Mouse (Mus musculus) NIH3T3 (cell line): Measurements from ENCODE around the gene Epb41l3.

Experiments used
- DNase-seq: peaks from one replicate; pipeline ENCODE4 v3.0.0-alpha.2; 2012; ENCODE audit warnings: low read depth

Gene Epb41l3

DNA sequence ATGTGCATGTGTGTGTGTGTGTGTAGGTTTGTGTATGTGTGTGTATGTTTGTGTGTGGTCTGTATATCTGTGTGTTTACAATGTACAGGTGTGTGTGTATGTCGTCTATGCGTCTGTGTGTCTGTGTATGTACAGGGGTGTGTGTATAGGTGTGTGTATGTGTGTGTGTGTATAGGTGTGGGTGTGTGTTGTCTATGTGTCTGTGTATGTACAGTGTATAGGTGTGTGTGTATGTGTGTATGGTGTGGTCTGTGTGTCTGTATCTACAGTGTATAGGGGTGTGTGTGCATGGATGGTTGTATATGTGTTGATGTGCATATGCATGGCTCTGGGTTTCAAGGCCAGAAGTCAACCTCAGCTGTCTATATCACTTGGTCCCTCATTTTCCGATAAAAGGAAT is 161.7 kb downstream of the Epb41l3 start:
- DNase-seq = no peak

GRCm38 (mm10) chr17:69238810-69239373 is 163.4 kb downstream of the Epb41l3 start:
- no peak for DNase-seq

- no peak for DNase-seq
These were observed 163.9 kb downstream of the Epb41l3 start for GRCm38 (mm10) chr17:69239423-69239822.

DNA sequence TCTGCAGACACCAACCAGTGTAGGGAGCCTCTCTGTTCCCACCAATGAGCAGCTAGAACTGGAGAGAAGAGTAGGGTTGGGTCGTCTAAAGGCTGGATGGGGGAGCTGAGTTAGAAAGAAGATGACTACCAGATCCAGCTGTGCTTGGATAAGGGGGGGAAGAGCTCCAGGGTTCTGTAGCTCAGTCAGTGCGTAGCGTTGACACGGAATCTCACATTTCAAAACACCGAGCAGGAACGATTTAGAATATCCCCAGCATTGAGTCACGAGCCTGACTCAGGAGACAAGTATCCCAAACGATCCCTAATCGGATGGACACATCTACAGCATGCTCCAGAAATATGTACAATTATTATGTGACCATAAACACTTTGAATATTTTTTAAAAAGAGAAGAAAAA is 180.4 kb downstream of the Epb41l3 start:
- DNase-seq = peak; percentile 92

DNA sequence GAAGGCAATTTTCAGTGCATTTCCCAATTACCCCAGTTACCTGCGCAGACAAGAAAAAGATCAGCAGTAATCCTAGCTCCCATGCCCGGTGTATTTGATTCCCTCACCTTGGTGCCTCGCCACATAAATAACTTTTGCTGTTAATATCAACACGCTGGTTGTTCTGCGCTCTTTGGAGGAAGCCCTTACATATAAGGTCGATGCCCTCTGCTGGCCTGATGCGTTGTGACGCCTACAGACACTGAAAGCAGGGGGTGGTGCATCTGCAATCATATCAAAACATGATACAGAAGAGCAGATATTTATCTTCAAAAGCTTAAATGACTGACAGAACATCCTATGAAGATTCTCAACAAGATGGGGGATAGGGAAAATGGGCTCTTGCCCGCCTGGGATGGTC is 181.0 kb downstream of the Epb41l3 start:
- DNase-seq = peak; percentile 72

DNA sequence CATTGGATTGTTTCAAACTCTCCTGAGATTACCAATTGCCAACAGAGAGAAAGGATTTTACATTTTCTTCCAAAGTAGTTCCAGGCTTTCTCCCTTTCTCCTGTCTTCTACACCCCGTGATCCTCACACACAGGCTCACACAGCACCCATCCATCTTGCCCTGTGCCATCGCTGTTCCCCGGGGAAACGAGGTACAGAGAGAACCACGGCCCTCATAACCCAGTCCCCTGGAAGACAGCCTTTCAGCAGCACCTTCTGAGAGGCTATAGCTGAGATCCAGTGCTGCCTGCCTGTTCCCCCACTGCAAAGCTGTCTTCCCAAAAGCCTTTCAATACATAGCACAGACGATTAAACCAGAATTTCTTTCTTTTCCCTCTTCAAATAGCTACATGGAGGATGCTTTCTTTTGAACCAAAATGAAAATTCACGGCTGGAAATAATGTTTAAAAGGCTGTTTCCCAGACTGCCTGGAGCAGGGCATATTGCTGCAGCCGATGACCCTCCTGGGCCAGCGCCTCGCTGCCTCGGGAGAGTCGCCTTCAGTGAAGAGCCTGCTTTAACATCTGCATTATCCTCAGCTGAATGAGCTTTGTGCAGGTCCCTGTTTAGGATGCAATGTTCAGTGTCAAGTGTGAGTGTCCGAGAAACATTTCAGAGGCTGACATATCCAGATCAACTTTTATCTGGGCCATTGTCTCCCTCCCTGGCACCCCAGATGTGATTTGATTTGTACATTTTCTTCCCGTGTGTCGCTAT is 188.5 kb downstream of the Epb41l3 start:
- no peak for DNase-seq

DNA sequence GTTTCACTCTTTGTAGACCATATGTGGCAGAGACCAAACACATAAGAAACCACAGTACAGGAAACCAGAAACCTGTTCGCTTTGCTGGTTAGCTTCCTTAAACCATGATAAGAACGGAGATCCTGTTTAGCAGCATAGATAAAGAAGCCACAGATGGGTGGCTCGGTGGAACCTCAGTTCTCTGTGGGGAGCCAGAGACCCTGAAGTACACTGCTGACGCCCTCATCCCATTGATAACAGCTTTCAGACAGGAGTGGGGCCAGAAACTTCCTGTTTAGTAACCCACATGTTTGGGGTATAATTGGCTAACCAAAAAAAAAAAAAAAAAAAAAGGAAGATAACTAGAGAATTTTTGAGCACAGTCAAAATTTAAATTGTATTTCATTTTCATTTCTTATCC is 189.7 kb downstream of the Epb41l3 start:
- DNase-seq = no peak

GRCm38 (mm10) chr17:69265759-69266463 is 190.4 kb downstream of the Epb41l3 start:
- DNase-seq = no peak

DNA sequence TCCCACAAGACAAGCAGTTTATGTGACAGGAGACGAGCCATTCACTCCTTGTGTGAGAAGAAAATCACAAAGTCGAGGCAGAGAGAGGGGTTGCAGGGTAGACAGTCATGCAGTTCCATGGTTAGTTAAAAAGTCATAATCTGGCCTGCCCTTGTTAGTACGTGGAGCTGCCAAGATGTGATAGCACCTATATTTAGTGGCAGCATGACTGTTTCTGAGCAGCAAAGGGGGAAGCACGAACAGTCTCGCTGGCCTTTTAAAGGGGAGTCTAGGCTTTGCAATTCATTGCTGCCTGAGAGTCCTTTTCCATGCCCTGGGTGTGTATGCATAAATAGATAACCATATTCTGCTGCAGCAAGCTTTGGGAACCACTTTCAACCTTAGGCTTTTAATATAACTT is 191.5 kb downstream of the Epb41l3 start:
- no peak for DNase-seq

DNA sequence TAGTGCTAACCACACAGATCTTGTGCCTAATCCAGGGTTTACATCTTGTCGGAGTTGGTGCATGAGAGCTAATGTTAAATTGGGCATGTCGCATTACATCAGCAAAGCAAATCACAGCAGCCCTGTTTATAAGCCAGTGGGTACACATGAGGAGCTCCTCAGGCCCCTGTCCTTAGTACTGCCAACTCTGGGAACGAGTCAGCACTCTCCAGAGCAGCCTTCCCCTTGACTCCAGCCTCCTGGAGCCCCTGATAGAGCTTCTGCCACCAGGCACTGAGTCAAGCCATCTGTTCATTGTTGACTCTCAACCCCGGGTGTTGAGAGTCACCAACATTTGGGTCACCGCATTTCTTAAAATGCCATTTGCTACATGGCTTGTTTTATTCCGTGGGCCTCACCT is 192.0 kb downstream of the Epb41l3 start:
- DNase-seq = no peak

DNA sequence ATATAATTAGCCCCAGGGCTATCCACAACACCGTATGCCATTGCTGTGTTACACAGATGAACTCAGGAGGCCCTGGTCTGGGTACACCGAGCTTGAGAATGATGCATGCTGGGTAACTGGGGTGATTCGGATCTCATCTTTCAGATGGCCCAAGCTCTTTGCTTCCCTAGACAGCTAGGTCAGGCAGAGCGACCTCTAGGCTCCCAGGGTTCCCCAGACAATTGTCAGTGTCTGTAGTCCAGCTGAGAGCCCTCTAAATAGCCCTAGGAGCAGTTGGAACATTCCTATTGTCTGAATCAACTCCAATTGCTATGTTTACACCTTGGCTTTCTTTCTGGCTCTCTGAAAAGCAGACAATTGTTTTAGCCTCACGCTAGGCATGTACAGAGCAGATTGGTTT is 201.9 kb downstream of the Epb41l3 start:
- no peak for DNase-seq

GRCm38 (mm10) chr17:69284511-69284910 is 209.0 kb downstream of the Epb41l3 start:
- DNase-seq = no peak

- DNase-seq = no peak
These were observed 212.6 kb downstream of the Epb41l3 start for GRCm38 (mm10) chr17:69288130-69288529.

- no peak for DNase-seq
These were observed 214.8 kb downstream of the Epb41l3 start for GRCm38 (mm10) chr17:69290272-69290671.

GRCm38 (mm10) chr17:69301552-69301951 is 226.1 kb downstream of the Epb41l3 start:
- no peak for DNase-seq

DNA sequence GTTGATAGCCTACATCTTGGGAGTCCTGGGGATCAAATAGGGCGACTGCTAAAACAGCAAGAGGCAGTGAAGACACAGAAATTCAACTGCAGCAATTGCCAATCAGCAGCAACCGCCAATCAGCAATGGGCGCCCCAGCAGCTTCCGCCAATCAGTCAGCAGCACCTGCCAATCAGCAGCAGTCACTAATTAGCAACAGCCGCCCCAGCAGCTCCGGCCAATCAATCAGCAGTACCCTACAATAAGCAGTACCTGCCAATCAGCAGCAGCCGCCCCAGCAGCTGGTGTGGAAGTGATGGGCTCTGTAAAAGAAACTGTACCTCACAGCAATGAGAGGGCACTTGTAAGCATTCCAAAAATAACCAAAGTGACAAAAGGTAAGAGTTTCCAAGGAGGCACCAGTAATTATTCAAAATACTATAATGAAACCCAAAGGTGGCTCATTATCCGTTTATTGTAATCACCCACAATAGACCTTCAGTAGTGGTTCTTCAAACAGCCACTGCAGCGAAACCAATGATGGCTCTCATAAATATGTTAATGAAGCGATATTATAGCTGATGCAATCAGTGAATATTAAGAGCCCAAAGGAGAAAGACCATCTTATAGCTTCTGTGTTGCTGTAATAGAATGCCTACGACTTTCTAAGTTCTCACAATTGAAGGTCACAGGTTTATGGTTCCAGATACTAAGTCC is 228.2 kb downstream of the Epb41l3 start:
- no peak for DNase-seq

- no peak for DNase-seq
These were observed 232.2 kb downstream of the Epb41l3 start for GRCm38 (mm10) chr17:69307636-69308035.

- DNase-seq = no peak
These were observed 234.4 kb downstream of the Epb41l3 start for GRCm38 (mm10) chr17:69309872-69310271.

- DNase-seq = no peak
These were observed 245.0 kb downstream of the Epb41l3 start for GRCm38 (mm10) chr17:69320496-69320895.

DNA sequence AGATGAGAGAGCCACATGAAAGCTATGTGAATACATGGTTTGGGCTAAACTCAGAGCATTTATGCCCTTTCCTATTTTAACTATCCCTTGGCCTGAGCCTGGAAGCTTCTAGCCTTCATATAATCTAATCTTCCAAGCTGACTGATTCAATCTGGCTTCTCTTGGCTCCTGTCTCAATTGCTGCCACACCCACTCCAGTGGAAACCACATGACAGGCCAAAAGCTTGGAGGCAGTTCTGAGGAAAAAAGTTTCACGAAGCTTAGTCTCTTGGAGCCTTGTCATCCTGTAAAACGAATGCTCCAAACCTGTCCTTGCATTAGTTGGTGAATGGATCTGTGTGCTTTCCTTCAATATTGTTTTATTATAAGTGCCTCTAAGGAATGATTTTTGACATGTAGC is 247.2 kb downstream of the Epb41l3 start:
- DNase-seq = no peak
